Mouse (Mus musculus) thymus, adult 2 months (tissue): Measurements from ENCODE around the gene Fam107b. TPM values are rescaled to one million over a fixed set of nuclear protein-coding genes. Genes with fewer than 3 reads are reported as not detected.
A peak's percentile ranks its signal among the peaks of the same experiment; 100 is the strongest.

Experiments used
- DNase-seq: peaks from one replicate; pipeline ENCODE4 v3.0.0; 2021
- H3K27ac ChIP-seq: fragments of 200-500 bp; 2 replicates; pipeline ENCODE4 v1.5.1; 2012; ENCODE audit warnings: low read length, control low read depth; ENCODE audit not compliant: control insufficient read depth, insufficient read depth
- H3K27me3 ChIP-seq: fragments of 200-500 bp; 2 replicates; pipeline ENCODE4 v1.6.1; 2012; ENCODE audit warnings: mild to moderate bottlenecking, low read length, moderate library complexity, mixed read lengths; ENCODE audit not compliant: control insufficient read depth, insufficient read depth
- H3K36me3 ChIP-seq: fragments of 200-500 bp; 2 replicates; pipeline ENCODE4 v1.6.1; 2012; ENCODE audit warnings: mild to moderate bottlenecking, low read length, moderate library complexity; ENCODE audit not compliant: control insufficient read depth, insufficient read depth
- H3K4me1 ChIP-seq: fragments of 200-500 bp; replicated peaks from 2 replicates; pipeline ENCODE4 v1.6.1; 2012; ENCODE audit warnings: low read length; ENCODE audit not compliant: control insufficient read depth, insufficient read depth
- H3K4me3 ChIP-seq: fragments of 200-500 bp; 2 replicates; pipeline ENCODE4 v1.5.1; 2012; ENCODE audit warnings: mild to moderate bottlenecking, low read length, control low read depth, moderate library complexity; ENCODE audit not compliant: control insufficient read depth, insufficient read depth
- CTCF ChIP-seq: fragments of 200-500 bp; IDR thresholded peaks from 2 replicates; pipeline ENCODE4 v1.5.1; 2012; ENCODE audit warnings: mild to moderate bottlenecking, control low read depth, low read length, moderate library complexity, borderline replicate concordance; ENCODE audit not compliant: control insufficient read depth, poor library complexity, insufficient read depth; ENCODE audit errors: extremely low read depth
- POLR2A ChIP-seq: fragments of 200-500 bp; IDR thresholded peaks from 2 replicates; pipeline ENCODE4 v1.6.1; 2012; ENCODE audit warnings: mild to moderate bottlenecking, low read length, control low read depth, moderate library complexity; ENCODE audit not compliant: control insufficient read depth, poor library complexity, insufficient read depth; ENCODE audit errors: extremely low read depth
- WGBS: fragments of 180-500 bp; shearing (Covaris S2); methylation state at CpG from one replicate; pipeline ENCODE4 v1.1.7; 2018; 5-methylcytosine and 5-hydroxymethylcytosine counted together
- polyA plus RNA-seq: library from polyadenylated mRNA; depleted of rRNA; stranded (reverse); fragments of >200 nt; gene quantifications from 2 replicates; pipeline ENCODE4 v1.2.3, GENCODE M21; 2012

Gene Fam107b
- polyA plus RNA-seq, 1 experiment: 81.3 TPM

DNA sequence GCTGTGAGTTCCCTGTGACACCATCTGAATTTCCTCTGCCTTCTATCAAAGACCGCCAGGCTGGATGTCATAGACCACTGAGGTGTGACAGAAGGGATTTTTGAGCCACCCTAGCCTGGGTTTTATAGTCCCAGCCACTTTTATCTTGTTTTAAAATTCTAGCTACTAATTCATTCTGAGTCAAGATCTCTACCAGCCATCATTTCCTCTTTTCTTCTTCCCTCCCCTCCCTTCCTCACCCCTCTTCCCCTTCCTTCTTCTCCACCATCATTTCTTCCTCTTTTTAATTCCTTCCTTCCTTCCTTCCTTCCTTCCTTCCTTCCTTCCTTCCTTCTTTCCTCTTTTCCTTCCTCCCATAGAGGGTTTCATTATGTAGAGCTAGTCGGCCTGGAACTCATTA is 51.9 kb downstream of the Fam107b start:
- no peaks in the 10 kb centered on the region for H3K36me3 ChIP-seq
- H3K27me3 ChIP-seq: no peaks in the 10 kb centered on the region
- WGBS: 96% methylated on average over 2 of the region's 2 CpGs
- H3K4me3 ChIP-seq: no peak overlapping the region
- TF ChIP-seq POLR2A (no peak), CTCF (no peak)
- no peaks in the 10 kb centered on the region for H3K4me1 ChIP-seq
- no peak overlapping the region for H3K27ac ChIP-seq
- DNase-seq: no peak

DNA sequence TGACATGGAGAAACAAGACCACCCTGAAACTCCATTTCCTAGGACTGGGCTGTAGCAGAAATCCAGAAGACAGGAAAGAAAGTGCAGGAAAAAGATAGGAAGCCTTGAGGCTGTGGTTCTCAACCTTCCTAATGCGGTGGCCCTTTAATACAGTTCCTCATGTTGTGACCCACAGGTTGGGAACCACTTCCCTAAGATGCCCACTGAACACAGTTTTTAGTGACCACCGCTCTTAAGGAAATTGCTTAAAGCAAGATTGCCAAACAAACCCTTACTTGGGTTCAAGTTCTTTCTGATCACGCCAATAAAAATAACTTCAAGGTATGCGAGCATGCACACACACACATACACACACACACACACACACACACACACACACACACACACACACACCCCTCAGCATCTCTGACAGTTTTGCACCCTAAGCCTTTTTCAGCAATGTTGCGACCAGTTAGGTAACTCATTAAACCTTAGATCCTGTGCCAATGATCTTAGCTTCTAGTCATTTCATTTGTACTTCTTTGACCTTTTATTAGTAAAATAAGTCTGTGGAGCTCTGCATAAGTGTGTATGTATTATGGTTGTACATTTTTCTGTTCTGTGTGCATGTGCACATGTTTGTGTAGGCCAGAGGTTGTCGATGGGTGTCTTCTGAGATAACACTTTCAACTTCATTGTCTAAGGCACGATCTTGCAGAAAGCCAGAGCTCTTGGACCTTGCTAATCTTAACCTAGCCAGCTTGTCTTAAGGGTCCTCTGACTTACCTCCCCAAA is 53.1 kb downstream of the Fam107b start:
- no peak overlapping the region for H3K4me3 ChIP-seq
- WGBS: 94% methylated on average over 7 of the region's 7 CpGs
- H3K4me1 ChIP-seq: no peaks in the 10 kb centered on the region
- H3K36me3 ChIP-seq: no peaks in the 10 kb centered on the region
- TF ChIP-seq POLR2A (no peak), CTCF (no peak)
- H3K27me3 ChIP-seq: no peaks in the 10 kb centered on the region
- H3K27ac ChIP-seq: no peak overlapping the region
- DNase-seq: no peak

- 97% methylated on average over 7 of the region's 7 CpGs for WGBS
- TF ChIP-seq POLR2A: no peak
- no peak for TF ChIP-seq CTCF
- Histone ChIP-seq H3K4me1 (no peaks in the 10 kb centered on the region), H3K27me3 (no peaks in the 10 kb centered on the region), H3K36me3 (no peaks in the 10 kb centered on the region), H3K27ac (no peak overlapping the region), H3K4me3 (no peak overlapping the region)
- DNase-seq: no peak
These were observed 53.8 kb downstream of the Fam107b start for GRCm38 (mm10) chr2:3623981-3624584.

- Histone ChIP-seq H3K27me3 (no peaks in the 10 kb centered on the region), H3K4me1 (peaks cover 3% of the 10 kb centered on the region), H3K36me3 (no peaks in the 10 kb centered on the region), H3K4me3 (no peak overlapping the region), H3K27ac (no peak overlapping the region)
- WGBS: 91% methylated on average over 6 of the region's 6 CpGs
- TF ChIP-seq CTCF (no peak), POLR2A (no peak)
- DNase-seq: no peak
These were observed 58.8 kb downstream of the Fam107b start for GRCm38 (mm10) chr2:3629096-3629495.

- TF ChIP-seq CTCF (peak; percentile 58; the same call in 1 of the 2 replicates), POLR2A (no peak)
- WGBS: 92% methylated on average over 5 of the region's 5 CpGs
- Histone ChIP-seq H3K4me3 (no peak overlapping the region), H3K36me3 (no peaks in the 10 kb centered on the region), H3K27me3 (no peaks in the 10 kb centered on the region), H3K4me1 (peaks cover 3% of the 10 kb centered on the region), H3K27ac (no peak overlapping the region)
- DNase-seq: peak; percentile 51
These were observed 59.5 kb downstream of the Fam107b start for GRCm38 (mm10) chr2:3629741-3630140.

GRCm38 (mm10) chr2:3630769-3631477 is 60.6 kb downstream of the Fam107b start:
- WGBS: 92% methylated on average over 5 of the region's 5 CpGs
- no peak overlapping the region for H3K27ac ChIP-seq
- peaks cover 3% of the 10 kb centered on the region for H3K4me1 ChIP-seq
- no peak overlapping the region for H3K4me3 ChIP-seq
- no peaks in the 10 kb centered on the region for H3K27me3 ChIP-seq
- TF ChIP-seq CTCF (no peak), POLR2A (no peak)
- no peaks in the 10 kb centered on the region for H3K36me3 ChIP-seq
- DNase-seq: no peak
